Mouse (Mus musculus): ENCODE results near the gene Tjp3. TPM values are rescaled to one million over a fixed set of nuclear protein-coding genes. Genes with fewer than 3 reads are reported as not detected.

The Tjp3 gene
- polyA plus RNA-seq, 1 experiment from 2014 or later: 29.1 TPM

GRCm38 (mm10) chr10:81285694-81286450, 5.5 kb downstream of the Tjp3 start:
- Histone ChIP-seq H3K36me3 (ENCODE audit: control insufficient read depth, insufficient read depth, low read length) (no peaks in the 10 kb centered on the region), H3K4me1 (ENCODE audit: control insufficient read depth, insufficient read depth, low read length) (peaks cover 29% of the 10 kb centered on the region), H3K4me2 (ENCODE audit: low read depth, low read length) (peak overlapping the region; percentile 62), H3K4me3 (replicated peaks; ENCODE audit: low read length) (peak overlapping the region; percentile 51), H3K9ac (ENCODE audit: low read length) (peak overlapping the region; percentile 71), H3K27ac (ENCODE audit: low read length) (peak overlapping the region; percentile 84), H3K27me3 (ENCODE audit: control insufficient read depth, insufficient read depth, low read length) (peaks cover 14% of the 10 kb centered on the region), H3K9me3 (replicated peaks; ENCODE audit: control insufficient read depth, low read length) (no peaks in the 10 kb centered on the region)
- ATAC-seq (ENCODE audit: insufficient read depth, low FRiP score): peak; percentile 60
- WGBS: 1% methylated on average over 54 of the region's 54 CpGs

- peak; percentile 46; the same call in 1 of the 2 replicates for ATAC-seq (ENCODE audit: insufficient read depth, low FRiP score)
- H3K27ac ChIP-seq (ENCODE audit: low read length): peak overlapping the region; percentile 66; the same call in 1 of the 2 replicates
- H3K9me3 ChIP-seq (replicated peaks; ENCODE audit: control insufficient read depth, low read length): no peaks in the 10 kb centered on the region
- 9% methylated on average over 17 of the region's 17 CpGs for WGBS
- H3K9ac ChIP-seq (ENCODE audit: low read length): peak overlapping the region; percentile 71; the same call in 1 of the 2 replicates
- H3K36me3 ChIP-seq (ENCODE audit: control insufficient read depth, insufficient read depth, low read length): no peaks in the 10 kb centered on the region
- H3K27me3 ChIP-seq (ENCODE audit: control insufficient read depth, insufficient read depth, low read length): peaks cover 14% of the 10 kb centered on the region
- H3K4me3 ChIP-seq (replicated peaks; ENCODE audit: low read length): peak overlapping the region; percentile 51
- peak overlapping the region; percentile 62 for H3K4me2 ChIP-seq (ENCODE audit: low read depth, low read length)
- H3K4me1 ChIP-seq (ENCODE audit: control insufficient read depth, insufficient read depth, low read length): peaks cover 25% of the 10 kb centered on the region
Observed at GRCm38 (mm10) chr10:81284719-81285118, 6.7 kb downstream of the Tjp3 start.

- Histone ChIP-seq H3K27me3 (ENCODE audit: control insufficient read depth, insufficient read depth, low read length) (peaks cover 14% of the 10 kb centered on the region), H3K9ac (ENCODE audit: low read length) (peak overlapping the region; percentile 37; the same call in 1 of the 2 replicates), H3K4me1 (ENCODE audit: control insufficient read depth, insufficient read depth, low read length) (peaks cover 22% of the 10 kb centered on the region; the same call in 1 of the 2 replicates), H3K4me3 (replicated peaks; ENCODE audit: low read length) (peak overlapping the region; percentile 51; the same call in 1 of the 2 replicates), H3K9me3 (replicated peaks; ENCODE audit: control insufficient read depth, low read length) (no peaks in the 10 kb centered on the region), H3K36me3 (ENCODE audit: control insufficient read depth, insufficient read depth, low read length) (no peaks in the 10 kb centered on the region), H3K4me2 (ENCODE audit: low read depth, low read length) (peak overlapping the region; percentile 62), H3K27ac (ENCODE audit: low read length) (0 out of 2 replicates have a peak overlapping the region, but pooled peaks have one; percentile 34)
- no peak for ATAC-seq (ENCODE audit: insufficient read depth, low FRiP score)
- 41% methylated on average over 6 of the region's 6 CpGs for WGBS
Observed at GRCm38 (mm10) chr10:81284189-81284588, 7.2 kb downstream of the Tjp3 start.

GRCm38 (mm10) chr10:81279496-81279895, 11.9 kb downstream of the Tjp3 start:
- no peak overlapping the region for H3K4me3 ChIP-seq (replicated peaks; ENCODE audit: low read length)
- H3K27ac ChIP-seq (ENCODE audit: low read length): no peak overlapping the region
- H3K4me1 ChIP-seq (ENCODE audit: control insufficient read depth, insufficient read depth, low read length): 0 out of 2 replicates have a peak, but pooled peaks cover 5% of the 10 kb centered on the region
- H3K36me3 ChIP-seq (ENCODE audit: control insufficient read depth, insufficient read depth, low read length): no peaks in the 10 kb centered on the region
- WGBS: 32% methylated on average over 10 of the region's 10 CpGs
- ATAC-seq (ENCODE audit: insufficient read depth, low FRiP score): no peak
- H3K9ac ChIP-seq (ENCODE audit: low read length): no peak overlapping the region
- H3K27me3 ChIP-seq (ENCODE audit: control insufficient read depth, insufficient read depth, low read length): peaks cover 4% of the 10 kb centered on the region
- H3K4me2 ChIP-seq (ENCODE audit: low read depth, low read length): 0 out of 2 replicates have a peak overlapping the region, but pooled peaks have one; percentile 9
- H3K9me3 ChIP-seq (replicated peaks; ENCODE audit: control insufficient read depth, low read length): no peaks in the 10 kb centered on the region

GRCm38 (mm10) chr10:81277676-81278075, 13.7 kb downstream of the Tjp3 start:
- H3K9ac ChIP-seq (ENCODE audit: low read length): no peak overlapping the region
- H3K36me3 ChIP-seq (ENCODE audit: control insufficient read depth, insufficient read depth, low read length): 0 out of 2 replicates have a peak, but pooled peaks cover 7% of the 10 kb centered on the region
- no peaks in the 10 kb centered on the region for H3K4me1 ChIP-seq (ENCODE audit: control insufficient read depth, insufficient read depth, low read length)
- no peak for ATAC-seq (ENCODE audit: insufficient read depth, low FRiP score)
- no peaks in the 10 kb centered on the region for H3K27me3 ChIP-seq (ENCODE audit: control insufficient read depth, insufficient read depth, low read length)
- H3K4me2 ChIP-seq (ENCODE audit: low read depth, low read length): no peak overlapping the region
- no peaks in the 10 kb centered on the region for H3K9me3 ChIP-seq (replicated peaks; ENCODE audit: control insufficient read depth, low read length)
- 77% methylated on average over 22 of the region's 22 CpGs for WGBS
- H3K4me3 ChIP-seq (replicated peaks; ENCODE audit: low read length): no peak overlapping the region
- H3K27ac ChIP-seq (ENCODE audit: low read length): no peak overlapping the region

- Histone ChIP-seq H3K9me3 (replicated peaks; ENCODE audit: control insufficient read depth, low read length) (no peaks in the 10 kb centered on the region), H3K27ac (ENCODE audit: low read length) (no peak overlapping the region), H3K4me1 (ENCODE audit: control insufficient read depth, insufficient read depth, low read length) (peaks cover 3% of the 10 kb centered on the region), H3K27me3 (ENCODE audit: control insufficient read depth, insufficient read depth, low read length) (no peaks in the 10 kb centered on the region), H3K4me2 (ENCODE audit: low read depth, low read length) (no peak overlapping the region), H3K4me3 (replicated peaks; ENCODE audit: low read length) (no peak overlapping the region), H3K9ac (ENCODE audit: low read length) (no peak overlapping the region), H3K36me3 (ENCODE audit: control insufficient read depth, insufficient read depth, low read length) (peaks cover 16% of the 10 kb centered on the region; the same call in 1 of the 2 replicates)
- WGBS: 96% methylated on average over 19 of the region's 19 CpGs
- no peak for ATAC-seq (ENCODE audit: insufficient read depth, low FRiP score)
Observed at GRCm38 (mm10) chr10:81273842-81274241, 17.5 kb downstream of the Tjp3 start.

- peaks cover 16% of the 10 kb centered on the region; the same call in 1 of the 2 replicates for H3K36me3 ChIP-seq (ENCODE audit: control insufficient read depth, insufficient read depth, low read length)
- H3K27ac ChIP-seq (ENCODE audit: low read length): no peak overlapping the region
- no peaks in the 10 kb centered on the region for H3K27me3 ChIP-seq (ENCODE audit: control insufficient read depth, insufficient read depth, low read length)
- no peaks in the 10 kb centered on the region for H3K9me3 ChIP-seq (replicated peaks; ENCODE audit: control insufficient read depth, low read length)
- no peak for ATAC-seq (ENCODE audit: insufficient read depth, low FRiP score)
- peaks cover 7% of the 10 kb centered on the region for H3K4me1 ChIP-seq (ENCODE audit: control insufficient read depth, insufficient read depth, low read length)
- no peak overlapping the region for H3K9ac ChIP-seq (ENCODE audit: low read length)
- no peak overlapping the region for H3K4me2 ChIP-seq (ENCODE audit: low read depth, low read length)
- H3K4me3 ChIP-seq (replicated peaks; ENCODE audit: low read length): no peak overlapping the region
- 93% methylated on average over 21 of the region's 21 CpGs for WGBS
Observed at GRCm38 (mm10) chr10:81272356-81272755, 19.0 kb downstream of the Tjp3 start.

- peaks cover 16% of the 10 kb centered on the region; the same call in 1 of the 2 replicates for H3K36me3 ChIP-seq (ENCODE audit: control insufficient read depth, insufficient read depth, low read length)
- H3K9ac ChIP-seq (ENCODE audit: low read length): peak overlapping the region; percentile 96
- H3K4me3 ChIP-seq (replicated peaks; ENCODE audit: low read length): peak overlapping the region; percentile 89
- 75% methylated on average over 16 of the region's 16 CpGs for WGBS
- ATAC-seq (ENCODE audit: insufficient read depth, low FRiP score): no peak
- no peaks in the 10 kb centered on the region for H3K27me3 ChIP-seq (ENCODE audit: control insufficient read depth, insufficient read depth, low read length)
- no peak overlapping the region; the same call in 1 of the 2 replicates for H3K27ac ChIP-seq (ENCODE audit: low read length)
- H3K9me3 ChIP-seq (replicated peaks; ENCODE audit: control insufficient read depth, low read length): no peaks in the 10 kb centered on the region
- peak overlapping the region; percentile 90 for H3K4me2 ChIP-seq (ENCODE audit: low read depth, low read length)
- H3K4me1 ChIP-seq (ENCODE audit: control insufficient read depth, insufficient read depth, low read length): peaks cover 20% of the 10 kb centered on the region
Observed at GRCm38 (mm10) chr10:81268643-81269412, 22.6 kb downstream of the Tjp3 start.
